Comparison of ENCODE assay signal across 20 mouse cellular contexts in the genomic region with DNA sequence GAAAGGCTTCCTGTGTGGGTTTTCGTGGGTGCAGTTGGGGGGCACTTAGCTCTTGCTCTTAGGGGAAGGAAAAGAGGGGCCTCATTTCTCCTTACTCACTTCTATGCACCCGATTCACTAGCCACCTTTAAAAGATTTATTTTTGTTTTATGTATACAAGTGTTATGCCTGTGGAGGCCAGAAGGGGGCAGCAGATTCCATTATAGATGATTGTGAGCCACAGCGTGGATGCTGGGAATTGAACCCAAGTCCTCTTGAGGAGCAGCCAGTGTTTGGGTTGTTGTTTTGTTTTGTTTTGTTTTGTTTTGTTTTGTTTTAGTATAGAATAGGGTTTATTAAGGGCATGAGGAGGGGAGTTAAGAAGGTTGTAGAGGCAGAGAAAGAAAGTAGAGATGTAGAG.
A peak's percentile ranks its signal among the peaks of the same experiment; 100 is the strongest.
DNase-seq lines count a peak whose midpoint lies in the region; ATAC-seq and TF ChIP-seq lines count a peak whose summit lies in the region.
"Had no signal": no experiment of that assay in that cellular context is flagged by ENCODE, and none has a peak within 500 bp of the region (broad histone marks: within the 10 kb centered on the region; RNA-seq: fewer than 3 reads in every experiment).

No protein-coding gene starts in this region.

- TF ChIP-seq EP300 in liver, postnatal 0 days (IDR thresholded peaks at IDR 0.05; ENCODE audit: low read depth), result no peak

- ATAC-seq in forebrain, postnatal 0 days, result no peak
- no peak for ATAC-seq in forebrain, embryonic 16.5 days
- no peak for ATAC-seq in liver, postnatal 0 days
- ATAC-seq in Patski, result no peak
- ATAC-seq: intestine, postnatal 0 days had no signal

- H3K36me3 ChIP-seq in forebrain, postnatal 0 days (ENCODE audit: insufficient read depth), result no peaks in the 10 kb centered on the region
- no peaks in the 10 kb centered on the region for H3K36me3 ChIP-seq in forebrain, embryonic 16.5 days (ENCODE audit: control insufficient read depth, insufficient read depth)
- H3K36me3 ChIP-seq in liver, postnatal 0 days (replicated peaks; ENCODE audit: insufficient read depth, low read length), result no peaks in the 10 kb centered on the region
- H3K36me3 ChIP-seq: embryonic facial prominence, embryonic 13.5 days; hindbrain, embryonic 12.5 days; limb, embryonic 13.5 days had no signal

- 87% methylated on average over 3 of the region's 3 CpGs for whole genome bisulfite sequencing in forebrain, postnatal 0 days
- 89% methylated on average over 3 of the region's 3 CpGs for WGBS in forebrain, embryonic 16.5 days
- WGBS in liver, postnatal 0 days (ENCODE audit: insufficient replicate concordance), result 64% methylated on average over 3 of the region's 3 CpGs

- in situ Hi-C loops in Patski (cut with MboI; ENCODE audit: low pct_unique_long_range_greater_than_20kb), result no loop called here

- CTCF ChIA-PET in Patski (lab: Charles Lee), result interaction anchor here (1.5 kb wide), 1 partner anchor 14 kb away, joined by 4 read pairs; no protein-coding TSS in a partner anchor

- DNase-seq in forebrain, postnatal 0 days, result no peak
- no peak for DNase-seq in liver, postnatal 0 days
- DNase-seq in liver, result no peak
- no peak for DNase-seq in Patski (ENCODE audit: low read depth, low spot score)
- DNase-seq in thymus, postnatal 25 days, result peak; percentile 23
- DNase-seq in adrenal gland, postnatal 14 days, result no peak
- DNase-seq: adrenal gland, adult 2 months; cerebellum, adult 18-20 months; gastrocnemius, postnatal 14 days; kidney, postnatal 10 days; lung, adult 2 months; retina, postnatal 1 day had no signal

- H3K27ac ChIP-seq in forebrain, postnatal 0 days (ENCODE audit: low read depth, low read length), result no peak overlapping the region
- no peak overlapping the region for H3K27ac ChIP-seq in forebrain, embryonic 16.5 days (ENCODE audit: low read length)
- no peak overlapping the region for H3K27ac ChIP-seq in liver, postnatal 0 days (ENCODE audit: low read depth)
- H3K27ac ChIP-seq: embryonic facial prominence, embryonic 13.5 days; hindbrain, embryonic 12.5 days; limb, embryonic 13.5 days; macrophage had no signal

- H3K9me3 ChIP-seq in forebrain, postnatal 0 days (ENCODE audit: low read length), result no peaks in the 10 kb centered on the region
- no peaks in the 10 kb centered on the region; the same call in 1 of the 2 replicates for H3K9me3 ChIP-seq in forebrain, embryonic 16.5 days (ENCODE audit: control insufficient read depth, low read length)
- H3K9me3 ChIP-seq in liver, postnatal 0 days (ENCODE audit: low read length), result no peaks in the 10 kb centered on the region

- POLR2A ChIA-PET in Patski (lab: Charles Lee), result no interaction called here

- H3K9ac ChIP-seq in forebrain, postnatal 0 days, result no peak overlapping the region
- no peak overlapping the region for H3K9ac ChIP-seq in forebrain, embryonic 16.5 days (replicated peaks; ENCODE audit: low read depth, low read length)
- H3K9ac ChIP-seq in liver, postnatal 0 days (replicated peaks), result no peak overlapping the region
- H3K9ac ChIP-seq: embryonic facial prominence, embryonic 13.5 days; hindbrain, embryonic 12.5 days; limb, embryonic 13.5 days had no signal

- H3K27me3 ChIP-seq in forebrain, postnatal 0 days (ENCODE audit: insufficient read depth, low read length), result no peaks in the 10 kb centered on the region
- no peaks in the 10 kb centered on the region for H3K27me3 ChIP-seq in forebrain, embryonic 16.5 days (replicated peaks; ENCODE audit: control insufficient read depth, insufficient read depth, low read length)
- no peaks in the 10 kb centered on the region for H3K27me3 ChIP-seq in liver, postnatal 0 days (ENCODE audit: insufficient read depth, low read length)
- H3K27me3 ChIP-seq in Patski, result no peaks in the 10 kb centered on the region
- H3K27me3 ChIP-seq: embryonic facial prominence, embryonic 13.5 days; hindbrain, embryonic 12.5 days; limb, embryonic 13.5 days had no signal

- no peaks in the 10 kb centered on the region for H3K4me1 ChIP-seq in forebrain, postnatal 0 days (ENCODE audit: insufficient read depth)
- H3K4me1 ChIP-seq in forebrain, embryonic 16.5 days (replicated peaks; ENCODE audit: control insufficient read depth, insufficient read depth, low read length), result no peaks in the 10 kb centered on the region
- H3K4me1 ChIP-seq in liver, postnatal 0 days (ENCODE audit: insufficient read depth), result no peaks in the 10 kb centered on the region
- H3K4me1 ChIP-seq: embryonic facial prominence, embryonic 13.5 days; hindbrain, embryonic 12.5 days; limb, embryonic 13.5 days had no signal

- H3K4me2 ChIP-seq in forebrain, postnatal 0 days (ENCODE audit: low read depth), result no peak overlapping the region
- H3K4me2 ChIP-seq in forebrain, embryonic 16.5 days (ENCODE audit: low read length), result no peak overlapping the region
- H3K4me2 ChIP-seq in liver, postnatal 0 days (ENCODE audit: low read depth, low read length), result no peak overlapping the region
- H3K4me2 ChIP-seq: embryonic facial prominence, embryonic 13.5 days; hindbrain, embryonic 12.5 days; limb, embryonic 13.5 days; midbrain, embryonic 11.5 days had no signal

- TF ChIP-seq CTCF in forebrain, postnatal 0 days (IDR thresholded peaks at IDR 0.05; ENCODE audit: low read depth), result peak; percentile 25
- peak; percentile 51 for TF ChIP-seq CTCF in liver, postnatal 0 days (IDR thresholded peaks at IDR 0.05; ENCODE audit: low read depth)
- peak; percentile 31 for TF ChIP-seq CTCF in Patski (IDR thresholded peaks at IDR 0.05)

- no peak overlapping the region for H3K4me3 ChIP-seq in forebrain, postnatal 0 days (ENCODE audit: low read depth, low read length)
- H3K4me3 ChIP-seq in forebrain, embryonic 16.5 days (replicated peaks; ENCODE audit: low read length), result no peak overlapping the region
- H3K4me3 ChIP-seq in liver, postnatal 0 days (ENCODE audit: low read depth, low read length), result no peak overlapping the region
- H3K4me3 ChIP-seq: embryonic facial prominence, embryonic 13.5 days; hindbrain, embryonic 12.5 days; limb, embryonic 13.5 days; myocyte had no signal
